Mouse (Mus musculus) thymus, postnatal 36 days (tissue): ENCODE results near the gene Rpl11.

ENCODE experiments used
- DNase-seq, 2 experiments: peaks; one replicate each; pipeline ENCODE4 v3.0.0; 2022; ENCODE audit warnings: mixed read lengths in 2 of 2

Rpl11 gene

GRCm38 (mm10) chr4:136069954-136070353 is 16.7 kb upstream of the Rpl11 start:
- DNase-seq: peak; percentile 87 to 88

- no peak for DNase-seq
Measured at GRCm38 (mm10) chr4:136069313-136069712, 16.1 kb upstream of the Rpl11 start.

GRCm38 (mm10) chr4:136063143-136063542 is 9.9 kb upstream of the Rpl11 start:
- no peak for DNase-seq

GRCm38 (mm10) chr4:136059800-136060488 is 6.7 kb upstream of the Rpl11 start:
- peak in 1 of 2 experiments; percentile 46 for DNase-seq

GRCm38 (mm10) chr4:136057916-136058315 is 4.7 kb upstream of the Rpl11 start:
- DNase-seq: no peak

- no peak for DNase-seq
Measured at GRCm38 (mm10) chr4:136056030-136056429, 2.8 kb upstream of the Rpl11 start.

GRCm38 (mm10) chr4:136053843-136054242 is 615 bp upstream of the Rpl11 start:
- no peak for DNase-seq

- DNase-seq: no peak
Measured at GRCm38 (mm10) chr4:136052534-136053246, 538 bp downstream of the Rpl11 start.

GRCm38 (mm10) chr4:136052060-136052459 is 1.2 kb downstream of the Rpl11 start:
- DNase-seq: no peak

- no peak for DNase-seq
Measured at GRCm38 (mm10) chr4:136050226-136050625, 3.0 kb downstream of the Rpl11 start.

GRCm38 (mm10) chr4:136048291-136049032 is 4.8 kb downstream of the Rpl11 start:
- DNase-seq: no peak

- no peak for DNase-seq
Measured at GRCm38 (mm10) chr4:136047626-136048025, 5.6 kb downstream of the Rpl11 start.

- no peak for DNase-seq
Measured at GRCm38 (mm10) chr4:136046888-136047287, 6.3 kb downstream of the Rpl11 start.

GRCm38 (mm10) chr4:136045091-136045490 is 8.1 kb downstream of the Rpl11 start:
- peak in 1 of 2 experiments; percentile 47 for DNase-seq

- no peak for DNase-seq
Measured at GRCm38 (mm10) chr4:136043784-136044400, 9.3 kb downstream of the Rpl11 start.

GRCm38 (mm10) chr4:136035078-136035477 is 18.1 kb downstream of the Rpl11 start:
- no peak for DNase-seq

- no peak for DNase-seq
Measured at GRCm38 (mm10) chr4:136033231-136033630, 20.0 kb downstream of the Rpl11 start.

GRCm38 (mm10) chr4:136030968-136031909 is 22.0 kb downstream of the Rpl11 start:
- DNase-seq: no peak

GRCm38 (mm10) chr4:136028689-136029088 is 24.5 kb downstream of the Rpl11 start:
- no peak for DNase-seq

- DNase-seq: peak; percentile 38 to 50
Measured at GRCm38 (mm10) chr4:136028132-136028564, 25.1 kb downstream of the Rpl11 start.

- no peak for DNase-seq
Measured at GRCm38 (mm10) chr4:136027416-136028131, 25.7 kb downstream of the Rpl11 start.
